Mouse (Mus musculus): Measurements from ENCODE around the gene Olfr545.
"Not testable (repeated sequence)": the region's sequence is repeated elsewhere in the genome, so short reads cannot be mapped to it uniquely, and the experiment has no call there.

Olfr545 gene

GRCm38 (mm10) chr7:102499473-102499872 lies at the start of gene Olfr545:
Gene Olfr545 (minus strand): TSS chr7:102499573.
- DNase-seq (ENCODE audit: low spot score in 2 of 2): no peak

GRCm38 (mm10) chr7:102541251-102541650 lies 41.9 kb upstream of the Olfr545 start:
- DNase-seq (ENCODE audit: low spot score in 2 of 2): no peak

GRCm38 (mm10) chr7:102540596-102540995 lies 41.2 kb upstream of the Olfr545 start, which contains the start of gene Olfr548-ps1:
Gene Olfr548-ps1 (plus strand): TSS chr7:102540896.
- DNase-seq (ENCODE audit: low spot score in 2 of 2): no peak

DNA sequence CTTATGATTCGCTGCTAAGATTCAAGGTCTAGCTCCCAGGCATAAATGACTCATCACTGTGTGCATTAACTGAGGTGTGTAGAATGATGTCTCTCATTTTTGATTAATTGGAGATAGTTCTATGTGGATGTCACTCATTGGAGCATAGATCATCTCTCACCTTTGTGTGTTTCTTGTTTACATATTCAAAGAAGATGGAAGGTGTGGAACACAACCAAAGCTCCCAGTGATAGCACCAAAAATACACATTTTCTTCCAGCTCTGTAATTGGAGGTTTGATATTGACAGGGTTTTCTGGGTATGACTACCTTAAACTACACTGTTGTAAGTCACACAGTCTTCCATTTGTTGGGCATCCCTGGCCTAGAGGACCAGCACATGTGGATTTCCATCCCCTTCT lies 35.1 kb upstream of the Olfr545 start, which contains the start of gene Olfr547:
Gene Olfr547 (plus strand): TSS at position 301 of the 400 bp plus-strand sequence.
- no peak for DNase-seq (ENCODE audit: low spot score in 2 of 2)

GRCm38 (mm10) chr7:102529052-102529451 lies 29.7 kb upstream of the Olfr545 start:
- DNase-seq (ENCODE audit: low spot score in 2 of 2): no peak

DNA sequence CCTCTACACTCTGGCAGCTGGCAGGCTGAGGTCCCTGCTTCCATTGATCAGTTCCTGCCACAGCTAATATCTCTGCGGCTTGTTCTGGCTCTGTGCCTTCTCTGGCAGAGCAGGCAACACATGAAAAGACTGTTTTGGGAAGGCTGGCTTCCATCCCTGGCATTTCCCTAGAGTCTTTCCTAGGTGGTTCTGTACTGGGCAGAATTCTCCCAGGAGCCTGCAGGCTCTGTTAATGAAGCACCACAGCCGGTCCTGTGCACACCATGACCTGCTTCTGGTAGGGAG lies 17.6 kb upstream of the Olfr545 start:
- no peak for DNase-seq (ENCODE audit: low spot score in 2 of 2)

- DNase-seq (ENCODE audit: low spot score in 2 of 2): no peak
Measured at GRCm38 (mm10) chr7:102516261-102517050, 17.1 kb upstream of the Olfr545 start.

DNA sequence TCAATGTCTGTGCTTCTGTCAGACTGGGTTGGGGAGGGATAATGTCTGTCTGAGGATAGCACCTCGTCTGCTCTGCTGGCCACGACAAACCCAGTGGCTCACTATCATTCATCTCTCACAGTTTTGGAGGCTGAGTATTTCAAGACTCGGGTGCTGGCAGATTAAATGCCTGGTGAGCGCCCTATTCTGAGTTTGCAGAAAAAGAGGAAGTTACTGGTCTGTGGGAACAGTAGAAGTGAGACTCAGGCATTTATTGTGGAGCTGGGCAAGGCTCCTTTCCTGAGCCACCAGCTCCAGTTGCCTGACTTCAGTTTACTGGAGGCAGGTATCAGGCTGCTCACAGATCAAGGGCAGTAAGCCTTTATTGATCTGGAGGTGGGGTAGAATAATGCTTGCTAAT lies 14.8 kb upstream of the Olfr545 start:
- DNase-seq (ENCODE audit: low spot score in 2 of 2): no peak

- DNase-seq (ENCODE audit: low spot score in 2 of 2): peak; percentile 67 to 85
Measured at GRCm38 (mm10) chr7:102512814-102513435, 13.6 kb upstream of the Olfr545 start.

GRCm38 (mm10) chr7:102511927-102512326 lies 12.6 kb upstream of the Olfr545 start:
- no peak for DNase-seq (ENCODE audit: low spot score in 2 of 2)

GRCm38 (mm10) chr7:102509726-102510125 lies 10.4 kb upstream of the Olfr545 start:
- DNase-seq (ENCODE audit: low spot score in 2 of 2): no peak

DNA sequence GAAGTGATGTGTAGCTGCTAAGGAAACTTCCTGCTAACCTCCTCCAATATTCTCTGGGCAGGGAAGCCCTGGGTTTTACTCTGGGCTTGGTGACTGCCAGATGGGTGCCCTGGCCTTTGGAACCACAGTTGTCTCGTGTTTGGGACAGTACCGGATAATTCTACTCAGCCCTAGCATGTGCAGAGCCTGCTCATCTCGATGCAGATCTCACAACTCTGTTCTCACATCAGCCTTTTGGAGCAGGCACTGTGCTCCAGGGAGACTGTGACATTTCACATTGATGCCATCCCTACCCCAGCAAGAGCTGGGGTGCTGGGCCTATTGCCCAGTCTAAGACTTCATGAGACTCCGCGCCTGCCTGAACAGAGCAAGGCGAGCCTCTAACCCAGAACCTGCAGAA lies 9.3 kb upstream of the Olfr545 start:
- DNase-seq (ENCODE audit: low spot score in 2 of 2): no peak

DNA sequence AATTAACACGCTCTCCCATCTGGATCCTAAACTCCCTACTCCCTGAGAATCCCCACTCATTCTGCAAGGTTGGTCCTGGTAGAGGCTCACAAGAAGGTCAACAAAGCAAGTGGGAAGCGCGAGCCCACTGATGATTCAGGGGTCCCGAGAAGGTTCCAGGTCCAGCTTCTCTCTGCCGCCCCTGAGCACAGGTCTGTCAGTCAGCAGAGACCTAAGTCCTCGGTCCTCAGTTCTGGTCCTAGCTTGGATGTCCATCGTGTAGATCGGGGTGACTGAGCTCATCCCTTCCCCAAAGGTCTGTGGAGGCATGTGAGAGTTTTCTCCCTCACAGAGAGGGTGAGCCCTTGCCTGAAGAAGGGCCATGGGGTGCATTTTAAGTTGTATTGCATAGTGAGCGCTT lies 8.7 kb upstream of the Olfr545 start:
- no peak for DNase-seq (ENCODE audit: low spot score in 2 of 2)

- peak; percentile 50 to 75 for DNase-seq (ENCODE audit: low spot score in 2 of 2)
Measured at GRCm38 (mm10) chr7:102506848-102507247, 7.5 kb upstream of the Olfr545 start.

DNA sequence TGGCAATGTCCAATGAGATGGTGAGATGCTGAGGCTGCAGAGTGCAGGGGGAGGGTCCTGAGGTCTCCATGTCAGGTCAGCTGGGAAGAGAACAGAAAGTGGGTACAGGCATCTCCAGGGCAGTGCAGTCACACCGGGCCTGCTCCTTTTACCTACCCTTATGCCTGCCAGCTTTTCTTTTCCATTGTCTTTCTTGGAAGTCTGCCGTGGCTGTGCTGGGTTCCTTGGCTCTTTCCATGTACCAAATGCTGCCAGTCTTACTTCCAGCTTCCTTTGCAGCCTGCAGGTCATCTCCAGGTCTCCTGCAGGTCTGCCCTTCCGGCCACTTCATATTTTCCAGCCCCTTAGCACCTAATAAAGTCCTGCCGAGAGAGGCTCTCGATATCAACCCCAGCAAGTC lies 2.6 kb upstream of the Olfr545 start:
- DNase-seq (ENCODE audit: low spot score in 2 of 2): no peak

DNA sequence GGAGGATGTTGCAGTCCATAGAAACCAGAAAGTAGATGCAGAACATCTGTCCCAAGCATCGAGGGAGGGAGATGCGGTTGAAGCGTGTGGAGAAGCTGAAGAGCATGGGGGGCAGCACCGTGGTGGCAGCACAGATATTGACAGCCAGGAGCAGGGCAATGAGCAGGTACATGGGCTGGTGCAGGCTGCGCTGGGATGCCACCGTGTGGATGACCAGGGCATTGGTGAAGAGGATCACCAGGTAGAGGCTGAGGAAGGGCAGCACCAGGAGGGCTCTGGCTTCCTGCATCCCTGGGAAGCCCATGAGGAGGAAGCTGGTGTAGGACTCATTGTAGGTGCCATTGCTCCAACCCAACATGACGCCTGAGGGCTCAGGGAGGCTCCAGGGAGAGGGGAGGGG lies 5.0 kb downstream of the Olfr545 start:
- DNase-seq (ENCODE audit: low spot score in 2 of 2): not testable (repeated sequence)

DNA sequence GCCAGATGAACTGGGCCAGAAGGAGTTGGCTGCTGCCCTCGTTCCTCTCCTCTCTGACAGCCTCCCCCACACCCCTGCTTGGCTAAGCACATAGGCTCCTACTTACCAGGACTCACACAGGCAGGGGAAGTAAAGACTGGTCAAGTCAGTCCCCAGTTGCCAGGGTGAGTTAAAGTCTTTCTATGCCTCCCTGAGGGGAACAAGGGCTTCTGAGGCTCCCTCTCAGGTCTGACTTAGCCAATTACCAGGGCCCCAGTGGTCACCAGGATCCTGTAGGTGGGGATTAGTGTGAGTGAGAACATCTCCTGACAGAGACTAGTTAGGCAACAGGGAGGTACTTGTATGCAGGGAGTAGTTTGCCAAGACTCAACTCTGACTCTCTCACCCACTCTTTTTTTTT lies 11.2 kb downstream of the Olfr545 start, which contains the start of gene Olfr544:
Gene Olfr544 (minus strand): TSS at position 153 of the 400 bp plus-strand sequence.
- no peak for DNase-seq (ENCODE audit: low spot score in 2 of 2)

- DNase-seq (ENCODE audit: low spot score in 2 of 2): no peak
Measured at GRCm38 (mm10) chr7:102486105-102486504, 13.3 kb downstream of the Olfr545 start.

GRCm38 (mm10) chr7:102484766-102485165 lies 14.6 kb downstream of the Olfr545 start:
- not testable (repeated sequence) for DNase-seq (ENCODE audit: low spot score in 2 of 2)

DNA sequence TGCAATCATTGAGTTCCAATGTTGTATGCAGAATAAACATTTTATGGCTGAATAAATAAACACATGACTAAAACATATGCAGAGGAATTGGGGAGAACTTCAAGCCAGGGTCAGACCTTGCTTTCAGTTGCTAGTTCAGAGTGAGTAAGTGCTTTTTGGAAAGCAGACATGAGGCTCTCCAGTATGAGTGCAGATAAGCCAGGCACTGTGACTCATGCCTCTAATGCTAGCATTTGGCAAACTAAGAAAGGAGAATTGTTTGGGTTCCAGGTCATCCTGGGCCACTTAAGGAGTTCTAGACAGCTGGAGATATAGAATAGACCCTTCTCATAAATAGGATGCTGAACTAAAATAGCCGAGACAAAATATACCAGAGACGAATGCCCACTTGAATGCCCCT lies 15.7 kb downstream of the Olfr545 start:
- DNase-seq (ENCODE audit: low spot score in 2 of 2): no peak

DNA sequence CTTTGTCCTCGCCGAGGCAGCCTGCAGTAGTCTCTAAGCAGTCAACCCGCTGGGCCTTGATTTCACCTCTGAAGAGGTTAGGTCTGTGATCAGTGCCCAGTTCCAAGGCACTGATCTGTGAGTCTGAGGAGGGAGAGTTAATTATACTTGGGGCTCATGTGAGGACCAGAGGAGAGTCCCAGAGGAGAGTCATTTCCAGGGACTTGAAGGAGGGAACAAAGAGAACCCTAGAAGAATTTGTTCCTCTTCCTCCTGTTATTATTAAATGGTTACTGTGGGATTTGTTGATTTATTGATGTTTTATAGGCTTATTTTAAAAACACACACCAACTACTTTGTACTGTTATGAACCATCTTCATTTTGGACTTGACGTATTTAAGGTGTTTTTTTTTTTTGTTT lies 17.8 kb downstream of the Olfr545 start, which contains the start of gene Olfr543:
Gene Olfr543 (minus strand): TSS at position 101 of the 400 bp plus-strand sequence.
- no peak for DNase-seq (ENCODE audit: low spot score in 2 of 2)

DNA sequence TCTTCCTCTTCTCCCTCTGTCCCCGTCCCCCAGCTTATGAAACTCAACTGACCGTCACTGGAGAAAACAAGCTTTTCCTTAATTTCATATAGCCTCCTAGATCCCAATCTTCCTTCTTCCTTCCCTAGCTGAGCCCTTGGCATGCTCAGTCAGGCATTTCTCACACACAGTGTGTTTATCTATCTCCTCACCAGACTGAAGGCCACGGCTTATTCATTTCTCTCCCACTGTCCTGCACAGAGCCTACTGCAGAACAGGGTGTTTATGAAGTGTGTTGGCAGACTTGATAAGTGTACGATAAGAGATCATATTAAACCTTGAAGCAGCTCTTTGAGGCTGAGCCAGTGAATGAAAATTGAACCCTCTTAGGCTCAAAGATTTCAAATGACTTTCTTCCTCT lies 18.6 kb downstream of the Olfr545 start:
- no peak for DNase-seq (ENCODE audit: low spot score in 2 of 2)
